Mouse (Mus musculus): ENCODE measurements at regions not wholly inside any gene's neighbourhood (a gene's known extent, or its start where the extent isn't known, plus 50 kb on each side); places are given as distances from the start of the nearest gene placed in this dataset.

GRCm38 (mm10) chr1:90533481-90533880 lies 69.3 kb upstream of the Cops8 start:
- TF ChIP-seq CTCF (conservative IDR thresholded peaks at IDR 0.05; ENCODE audit: insufficient read depth, insufficient read length, low read depth, low read length) (no peak), POLR2A (IDR thresholded peaks at IDR 0.05; ENCODE audit: low read depth, low read length) (no peak)

Measured in kidney, adult 2 months (tissue).